Mouse (Mus musculus): ENCODE data around the gene Gm12569. TPM values are rescaled to one million over a fixed set of nuclear protein-coding genes. Genes with fewer than 3 reads are reported as not detected.
A peak's percentile ranks its signal among the peaks of the same experiment; 100 is the strongest.

Gm12569 gene
- polyA plus RNA-seq, 1 experiment from 2014 or later, result not detected

DNA sequence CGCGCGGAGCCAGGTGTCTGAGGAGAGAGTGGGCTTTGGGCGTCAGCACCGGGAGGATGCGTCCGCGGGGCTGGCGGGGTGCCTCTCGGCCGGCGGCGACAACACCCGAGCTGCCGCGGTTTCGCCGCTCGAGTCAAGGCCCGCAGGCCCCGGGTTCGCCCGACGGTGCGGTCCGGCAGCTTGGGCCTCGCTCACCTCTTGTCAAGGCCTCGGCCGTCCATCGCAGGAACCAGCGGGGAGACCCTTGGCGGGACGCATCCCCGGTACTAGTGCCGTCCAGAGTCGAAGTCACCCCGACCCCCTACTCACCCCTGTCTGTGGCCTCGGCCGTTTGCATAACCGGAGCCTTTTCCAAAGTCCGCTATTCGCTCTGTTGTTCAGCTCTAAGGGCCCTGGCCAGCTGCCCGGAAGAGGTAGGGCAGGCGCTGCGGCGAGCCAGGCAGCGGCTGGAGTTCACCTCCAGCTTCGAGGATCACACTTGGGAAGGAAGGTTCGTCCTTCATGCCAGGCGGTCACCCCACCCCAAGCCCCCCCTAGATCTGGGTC lies 43.1 kb downstream of the Gm12569 start:
- Histone ChIP-seq H3K27ac (replicated peaks) (peak overlapping the region; percentile 96), H3K4me1 (peaks cover 36% of the 10 kb centered on the region), H3K27me3 (no peaks in the 10 kb centered on the region), H3K4me3 (peak overlapping the region; percentile 96), H3K9me3 (no peaks in the 10 kb centered on the region), H3K9ac (replicated peaks) (peak overlapping the region; percentile 95), H3K36me3 (0 out of 2 replicates have a peak, but pooled peaks cover 2% of the 10 kb centered on the region), H3K4me2 (replicated peaks) (peak overlapping the region; percentile 69)
- peak; percentile 72 for ATAC-seq (replicated peaks)
- WGBS, result under 1% methylated on average over 50 of the region's 50 CpGs

DNA sequence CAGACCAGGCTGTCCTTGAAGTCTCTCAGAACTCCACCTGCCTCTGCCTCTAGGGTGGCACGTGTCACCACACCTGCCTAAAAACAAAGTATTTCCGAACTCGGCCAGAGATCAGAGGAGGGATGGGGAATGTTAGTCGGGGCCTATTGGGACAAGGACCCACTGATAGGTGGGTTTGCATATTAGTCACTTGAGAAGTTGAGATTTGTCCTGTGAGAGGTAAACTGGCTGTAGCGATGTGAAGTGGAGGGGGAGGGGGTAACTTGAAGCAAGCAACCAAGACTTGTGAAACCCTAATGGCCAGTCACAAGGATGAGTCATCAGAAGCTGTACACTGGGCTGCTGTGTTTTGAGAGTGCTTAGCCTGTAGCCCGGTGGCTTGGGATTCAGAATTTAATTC lies 44.1 kb downstream of the Gm12569 start:
- Histone ChIP-seq H3K4me3 (peak overlapping the region; percentile 96), H3K27ac (replicated peaks) (0 out of 2 replicates have a peak overlapping the region, but pooled peaks have one; percentile 12), H3K4me2 (replicated peaks) (peak overlapping the region; percentile 69), H3K36me3 (0 out of 2 replicates have a peak, but pooled peaks cover 5% of the 10 kb centered on the region), H3K9ac (replicated peaks) (0 out of 2 replicates have a peak overlapping the region, but pooled peaks have one; percentile 26), H3K4me1 (peaks cover 36% of the 10 kb centered on the region), H3K9me3 (no peaks in the 10 kb centered on the region), H3K27me3 (no peaks in the 10 kb centered on the region)
- WGBS, result 24% methylated on average over 6 of the region's 6 CpGs
- ATAC-seq (replicated peaks), result no peak

DNA sequence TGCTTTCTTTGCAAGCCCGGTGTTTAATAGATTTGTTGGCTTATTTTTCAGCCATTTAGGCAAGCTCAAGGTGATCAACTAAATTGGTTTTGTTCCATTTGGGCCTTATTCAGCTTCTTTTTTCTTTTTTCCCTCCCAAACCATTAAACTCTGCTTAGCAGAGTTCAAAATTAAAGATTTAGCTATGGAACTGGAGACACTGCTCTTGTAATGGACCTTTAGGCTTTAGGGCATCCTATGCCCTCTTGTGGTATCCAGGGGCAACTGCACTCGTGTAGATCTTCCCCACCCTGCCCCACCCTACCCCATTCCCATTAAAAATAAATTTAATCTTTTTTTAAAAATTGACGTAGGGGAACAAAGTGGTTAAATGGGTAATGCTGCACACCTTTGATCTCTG lies 45.1 kb downstream of the Gm12569 start:
- H3K4me2 ChIP-seq (replicated peaks), result peak overlapping the region; percentile 69
- H3K27me3 ChIP-seq, result no peaks in the 10 kb centered on the region
- WGBS, result 44% methylated on average over 3 of the region's 3 CpGs
- H3K27ac ChIP-seq (replicated peaks), result 0 out of 2 replicates have a peak overlapping the region, but pooled peaks have one; percentile 12
- no peaks in the 10 kb centered on the region for H3K9me3 ChIP-seq
- H3K9ac ChIP-seq (replicated peaks), result no peak overlapping the region
- peaks cover 8% of the 10 kb centered on the region; the same call in 1 of the 2 replicates for H3K36me3 ChIP-seq
- H3K4me3 ChIP-seq, result 0 out of 2 replicates have a peak overlapping the region, but pooled peaks have one; percentile 96
- no peak for ATAC-seq (replicated peaks)
- peaks cover 36% of the 10 kb centered on the region for H3K4me1 ChIP-seq

DNA sequence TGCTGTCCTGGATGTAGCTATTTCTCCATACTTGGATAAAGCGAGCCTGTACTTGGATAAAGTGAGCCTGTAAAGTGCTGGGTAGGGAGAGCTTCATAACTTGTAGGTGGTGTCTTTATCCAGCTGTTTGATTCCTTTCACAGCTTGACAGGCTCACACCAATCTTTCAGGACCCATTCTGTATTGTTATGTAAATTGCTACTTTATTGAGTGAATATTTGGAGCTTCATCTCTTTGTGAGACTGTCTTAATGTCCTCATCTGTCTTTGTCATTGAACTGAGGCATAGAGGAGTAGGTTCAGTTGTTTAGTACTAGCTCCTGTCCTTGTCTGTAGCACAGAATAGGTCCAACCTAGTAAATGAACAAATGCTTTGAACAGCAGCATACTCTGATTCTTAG lies 54.1 kb downstream of the Gm12569 start:
- Histone ChIP-seq H3K27me3 (no peaks in the 10 kb centered on the region), H3K4me2 (replicated peaks) (no peak overlapping the region), H3K4me1 (no peaks in the 10 kb centered on the region), H3K9ac (replicated peaks) (no peak overlapping the region), H3K27ac (replicated peaks) (no peak overlapping the region), H3K36me3 (peaks cover 74% of the 10 kb centered on the region), H3K4me3 (no peak overlapping the region), H3K9me3 (no peaks in the 10 kb centered on the region)
- 69% methylated on average over 1 of the region's 1 CpGs for WGBS
- no peak for ATAC-seq (replicated peaks)

Other genes starting within 250 kb of the Gm12569 start
- gene Olfr1377, start 238.5 kb upstream of the Gm12569 start, polyA plus RNA-seq (2015; fragmentation: Nextera tagmentation; extraction: Ambion mirVana), result not detected in 2 replicates
- gene Olfr51, start 216.9 kb upstream of the Gm12569 start, polyA plus RNA-seq (2015; fragmentation: Nextera tagmentation; extraction: Ambion mirVana), result not detected in 2 replicates
- gene Olfr54, start 206.2 kb upstream of the Gm12569 start, polyA plus RNA-seq (2015; fragmentation: Nextera tagmentation; extraction: Ambion mirVana), result not detected in 2 replicates
- gene Olfr1375, start 172.4 kb upstream of the Gm12569 start, polyA plus RNA-seq (2015; fragmentation: Nextera tagmentation; extraction: Ambion mirVana), result not detected in 2 replicates
- gene Zfp354a, start 161.2 kb upstream of the Gm12569 start, polyA plus RNA-seq (2015; fragmentation: Nextera tagmentation; extraction: Ambion mirVana), result 12.3 and 12.5 TPM in 2 replicates
- gene Clk4, start 41.3 kb downstream of the Gm12569 start, polyA plus RNA-seq (2015; fragmentation: Nextera tagmentation; extraction: Ambion mirVana), result 153 and 164 TPM in 2 replicates
- gene BC049762, start 42.6 kb downstream of the Gm12569 start, polyA plus RNA-seq (2015; fragmentation: Nextera tagmentation; extraction: Ambion mirVana), result 0.26 and 0.33 TPM in 2 replicates
- 3.3 and 4.1 TPM in 2 replicates for gene Col23a1, start 69.4 kb downstream of the Gm12569 start, polyA plus RNA-seq (2015; fragmentation: Nextera tagmentation; extraction: Ambion mirVana)

Measured in forebrain, embryonic 15.5 days (tissue).